Mouse (Mus musculus): ENCODE data around the gene Sdr39u1.

Gene Sdr39u1

DNA sequence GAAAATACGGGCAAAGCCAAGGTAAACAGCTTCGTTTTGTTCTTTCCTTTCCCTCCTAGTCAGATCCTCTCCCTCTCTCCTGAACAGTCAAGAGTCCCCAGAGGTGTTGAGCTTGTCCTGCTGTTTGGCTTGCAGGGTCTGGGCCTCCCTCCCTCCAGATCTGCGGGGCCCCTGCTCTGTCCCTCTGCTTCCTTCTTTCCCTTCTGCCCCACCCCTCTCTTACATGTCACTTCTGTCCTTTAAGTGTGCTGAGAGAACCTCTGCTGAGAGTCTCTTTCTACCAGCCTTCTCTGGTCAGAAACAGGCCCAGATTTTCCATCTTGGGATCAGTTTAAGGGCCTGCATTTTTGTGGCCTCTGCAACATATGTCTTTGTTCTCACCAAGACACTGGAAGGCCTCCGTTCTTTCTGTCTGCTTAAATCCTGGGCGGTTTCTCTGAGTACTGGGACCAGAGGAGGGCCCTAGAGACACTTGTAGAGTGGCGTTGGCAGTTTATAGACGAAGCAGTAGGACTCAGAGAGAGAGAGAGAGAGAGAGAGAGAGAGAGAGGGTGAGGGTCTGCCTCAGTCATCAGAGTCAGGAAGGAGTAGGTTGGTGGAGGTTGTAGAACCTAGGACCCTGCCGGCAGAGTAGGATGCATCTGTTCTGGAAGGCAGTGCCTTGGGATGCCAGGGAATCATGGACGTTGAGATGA, 45.5 kb downstream of the Sdr39u1 start:
- DNase-seq (ENCODE audit: low spot score) = peak; percentile 18

DNA sequence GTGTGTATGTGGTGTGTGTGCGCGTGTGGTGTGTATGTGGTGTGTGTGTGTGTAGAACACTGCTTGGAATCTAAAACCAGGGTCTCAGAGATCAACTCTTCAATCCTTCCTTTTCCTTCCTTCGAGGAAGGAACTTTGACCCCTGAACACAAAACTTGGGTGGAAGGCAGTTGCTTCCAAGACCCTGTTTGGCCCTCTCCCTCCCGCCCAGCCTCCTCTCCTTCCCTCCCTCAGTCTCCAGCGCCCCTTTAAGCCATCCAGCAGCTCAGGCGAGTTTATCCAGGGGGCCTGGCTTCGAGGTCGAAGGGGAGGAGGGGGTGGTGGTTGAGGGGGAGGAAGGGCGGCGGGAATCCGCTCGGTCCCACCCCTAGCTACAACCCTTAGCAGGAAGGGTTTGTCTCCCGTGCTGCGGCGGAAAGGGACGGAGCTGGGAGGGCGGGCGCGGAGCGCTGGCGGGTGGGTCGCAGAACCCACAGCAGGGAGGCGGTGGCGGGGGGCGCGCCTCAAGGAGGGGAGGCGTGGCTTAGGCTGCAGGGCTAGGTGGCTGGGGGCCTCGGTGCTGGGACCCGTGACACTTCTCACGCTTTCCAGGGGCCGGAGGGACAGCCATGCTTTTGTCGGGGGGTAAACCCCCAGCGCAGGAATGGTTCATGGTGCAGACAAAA, 46.3 kb downstream of the Sdr39u1 start, which contains the start of gene Nynrin:
Gene Nynrin (plus strand): TSS at position 390 of the 665 bp plus-strand sequence.
- DNase-seq (ENCODE audit: low spot score) = peak; percentile 74

DNA sequence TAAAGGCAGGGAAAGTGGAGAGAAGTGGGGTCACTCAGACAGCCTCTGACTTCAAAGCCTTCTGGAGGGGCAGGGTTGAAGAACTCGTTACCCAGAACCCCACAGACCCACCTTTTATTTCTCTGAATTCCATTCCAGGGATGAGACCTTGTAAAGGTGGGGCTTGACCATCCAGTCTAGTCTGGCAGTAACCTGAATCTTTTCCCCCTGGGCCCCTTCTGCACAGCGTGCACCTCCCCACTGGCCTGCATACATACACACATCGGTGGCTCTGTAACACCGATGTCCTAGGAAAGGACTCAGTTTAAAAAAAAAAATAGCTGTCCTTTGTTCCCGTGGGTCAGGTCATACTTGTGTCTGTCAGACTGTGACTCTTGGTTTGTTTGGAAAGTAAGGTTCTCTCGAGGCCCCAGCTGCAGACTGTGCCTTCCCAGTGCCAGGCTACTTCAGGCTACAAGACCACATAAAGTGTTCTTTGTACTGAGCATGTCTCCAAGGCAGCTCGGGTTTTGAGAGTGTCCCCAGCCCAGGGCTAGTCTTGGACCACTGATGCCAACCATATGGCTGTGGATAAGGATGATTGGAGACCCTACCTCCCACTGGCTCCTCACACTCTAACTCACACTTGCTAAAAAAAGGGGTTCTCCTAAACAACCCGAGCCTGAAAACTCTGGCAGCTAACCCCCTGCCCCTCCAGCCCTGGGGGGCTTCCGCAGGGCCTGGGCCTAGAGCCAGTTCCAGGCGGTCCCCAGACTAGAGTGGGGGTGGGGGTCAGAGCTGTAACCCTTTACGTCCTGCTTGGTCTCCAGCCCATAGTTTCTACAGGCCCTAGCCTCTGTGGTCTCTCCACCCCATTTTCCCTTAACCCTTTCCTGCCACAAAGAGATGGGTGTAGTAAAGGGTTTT, 47.2 kb downstream of the Sdr39u1 start:
- DNase-seq (ENCODE audit: low spot score) = no peak

DNA sequence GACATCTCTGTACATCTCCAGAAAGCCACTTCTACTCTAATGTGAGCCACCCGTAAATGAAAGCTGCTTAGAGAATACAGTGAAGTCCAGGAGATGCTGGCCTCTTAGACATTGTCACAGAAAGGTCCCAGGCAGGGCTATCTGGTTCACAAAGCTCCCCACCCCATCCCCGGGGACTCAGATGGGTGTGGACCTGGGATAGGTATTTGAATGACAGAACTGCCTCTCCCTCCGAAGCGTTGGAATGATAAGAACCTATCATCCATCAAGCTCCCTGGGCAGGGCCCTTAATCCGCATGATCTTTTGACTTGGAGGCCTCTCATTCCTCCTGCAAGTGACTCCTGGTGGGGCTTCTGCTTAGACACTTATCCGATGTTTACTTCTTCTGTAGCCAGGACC, 49.2 kb downstream of the Sdr39u1 start:
- no peak for DNase-seq (ENCODE audit: low spot score)

All from lung, postnatal 25 days (tissue).